Mouse (Mus musculus): ENCODE results near the gene Npnt.

Npnt gene

DNA sequence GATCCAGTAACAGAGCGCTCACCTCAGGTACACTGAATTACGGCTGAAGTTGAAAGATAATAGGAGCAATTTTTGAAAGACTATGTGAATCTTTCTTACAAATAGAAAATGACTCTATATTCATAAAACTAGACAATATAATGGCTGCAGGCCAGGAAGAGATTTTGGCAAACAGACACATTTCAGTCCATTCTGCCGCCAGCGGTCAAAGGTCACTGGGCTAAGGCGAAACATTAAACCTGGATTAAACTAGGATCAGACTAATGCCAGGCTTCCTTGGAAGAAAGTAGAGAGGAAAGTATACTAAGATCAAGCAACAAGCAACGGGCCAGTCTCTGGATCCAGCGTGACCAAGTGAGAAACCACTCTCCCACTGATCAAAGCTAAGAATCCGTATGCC lies 11.1 kb downstream of the Npnt start:
- no peak for DNase-seq (ENCODE audit: low read depth)

DNA sequence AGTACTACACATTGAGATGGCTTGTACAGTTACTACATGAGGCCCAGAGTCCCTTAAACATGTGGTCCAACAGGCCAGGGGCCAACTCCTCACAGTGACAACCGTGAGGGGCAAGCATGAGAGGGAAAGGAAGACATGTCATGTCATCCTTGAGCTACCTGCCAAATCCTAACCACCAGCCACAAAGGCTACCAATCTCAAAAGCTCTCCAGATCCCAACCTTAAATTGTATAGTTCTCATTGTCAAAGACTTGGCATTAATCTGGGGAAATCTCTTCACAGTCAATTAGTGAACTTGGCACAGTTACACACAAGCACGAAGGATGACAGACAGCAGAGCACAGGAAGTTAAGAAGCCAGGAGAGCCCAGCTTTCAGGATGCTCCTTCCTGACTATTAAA lies 15.4 kb downstream of the Npnt start:
- no peak for DNase-seq (ENCODE audit: low read depth)

DNA sequence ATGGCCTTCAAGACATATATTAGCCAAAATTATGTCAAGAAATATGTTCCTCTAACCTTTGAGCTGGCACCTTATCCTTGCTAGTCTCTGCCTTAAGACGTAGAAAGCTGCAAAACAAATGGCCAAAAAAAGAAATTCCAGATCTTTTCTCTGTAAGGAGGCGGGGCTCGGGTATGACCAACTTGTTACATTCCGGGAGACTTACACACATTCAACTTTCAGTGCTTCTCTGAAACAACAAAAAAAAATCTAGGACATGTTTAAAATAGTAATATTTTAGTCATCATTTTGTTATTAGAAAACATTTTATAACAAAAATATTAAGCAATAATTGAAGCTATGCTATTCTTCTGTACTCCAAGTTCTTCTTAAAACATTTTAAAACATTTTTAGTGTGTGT lies 18.6 kb downstream of the Npnt start:
- no peak for DNase-seq (ENCODE audit: low read depth)

DNA sequence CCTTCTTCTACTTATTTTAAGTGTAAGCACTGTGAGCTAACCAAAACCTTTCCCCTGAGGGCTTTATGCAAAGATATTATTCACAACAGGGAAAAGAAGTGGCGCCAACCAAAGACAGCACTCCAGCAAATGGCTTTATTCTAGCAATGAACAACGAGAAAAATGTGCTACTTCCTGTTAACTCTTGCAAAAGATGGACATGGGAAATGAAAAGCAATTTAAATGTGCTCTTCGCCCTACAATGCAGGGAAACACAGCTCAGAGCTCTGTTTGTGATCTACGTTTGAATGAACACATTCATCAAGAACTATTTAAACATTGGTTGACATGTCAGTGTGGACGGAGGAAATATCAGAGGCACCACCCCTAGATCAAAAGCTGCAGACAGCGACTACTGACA lies 20.2 kb downstream of the Npnt start:
- no peak for DNase-seq (ENCODE audit: low read depth)

DNA sequence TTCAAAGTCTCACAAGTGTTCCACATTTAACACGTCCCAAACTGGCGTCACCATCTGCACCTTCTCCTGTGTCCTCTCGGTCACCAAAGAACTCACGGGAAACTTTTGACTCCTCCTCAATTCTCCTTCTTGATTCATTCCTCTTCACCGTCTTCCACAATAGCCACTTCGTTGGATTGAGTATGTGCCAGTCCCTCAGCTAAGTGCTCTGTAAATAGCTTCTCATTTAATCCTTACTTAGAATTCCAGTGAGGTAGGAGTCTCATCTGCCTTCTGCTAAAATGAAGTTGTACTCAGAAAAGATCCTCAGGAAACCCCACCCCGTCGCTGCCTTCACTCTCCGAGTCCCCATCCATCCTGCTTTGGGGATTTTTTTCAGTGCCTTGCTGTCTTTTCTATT lies 21.9 kb downstream of the Npnt start:
- DNase-seq (ENCODE audit: low read depth), result no peak

DNA sequence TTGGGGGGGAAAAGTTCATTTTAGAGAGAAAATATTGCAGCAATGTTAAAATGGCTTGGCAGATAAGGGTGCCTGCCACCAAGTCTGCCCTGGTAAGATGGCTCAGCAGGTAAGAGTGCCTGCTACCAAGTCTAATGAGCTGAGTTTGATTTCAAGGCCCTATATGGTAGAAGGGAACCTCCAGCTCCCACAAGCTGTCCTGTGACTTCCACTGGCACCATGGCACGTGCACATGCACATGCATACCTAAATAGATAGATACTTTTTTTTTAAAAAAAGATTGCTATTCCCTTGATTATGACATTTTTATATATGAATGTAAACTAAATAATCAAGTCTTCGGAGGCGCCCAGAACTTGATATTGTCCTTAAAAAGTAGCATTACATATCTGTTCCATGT lies 30.3 kb downstream of the Npnt start:
- no peak for DNase-seq (ENCODE audit: low read depth)

DNA sequence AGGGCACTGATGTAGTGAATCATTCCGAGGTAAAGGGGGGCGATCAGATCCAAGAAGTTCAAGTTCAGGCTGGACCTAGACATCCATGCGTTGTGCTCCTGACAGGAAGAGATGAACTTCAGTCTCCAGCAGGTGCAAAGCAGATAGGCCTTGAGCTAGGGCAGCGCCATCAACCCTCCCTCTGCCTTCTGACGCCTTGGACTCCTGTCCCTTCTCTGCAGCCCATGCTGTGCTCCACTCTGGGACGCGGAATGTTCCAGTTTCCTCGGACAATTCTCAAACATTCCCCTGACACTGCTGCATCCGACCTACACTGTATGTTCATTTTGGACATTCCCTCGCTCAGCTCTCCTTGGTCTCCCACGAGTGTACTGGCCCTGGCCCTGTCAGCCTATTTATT lies 30.9 kb downstream of the Npnt start:
- no peak for DNase-seq (ENCODE audit: low read depth)

DNA sequence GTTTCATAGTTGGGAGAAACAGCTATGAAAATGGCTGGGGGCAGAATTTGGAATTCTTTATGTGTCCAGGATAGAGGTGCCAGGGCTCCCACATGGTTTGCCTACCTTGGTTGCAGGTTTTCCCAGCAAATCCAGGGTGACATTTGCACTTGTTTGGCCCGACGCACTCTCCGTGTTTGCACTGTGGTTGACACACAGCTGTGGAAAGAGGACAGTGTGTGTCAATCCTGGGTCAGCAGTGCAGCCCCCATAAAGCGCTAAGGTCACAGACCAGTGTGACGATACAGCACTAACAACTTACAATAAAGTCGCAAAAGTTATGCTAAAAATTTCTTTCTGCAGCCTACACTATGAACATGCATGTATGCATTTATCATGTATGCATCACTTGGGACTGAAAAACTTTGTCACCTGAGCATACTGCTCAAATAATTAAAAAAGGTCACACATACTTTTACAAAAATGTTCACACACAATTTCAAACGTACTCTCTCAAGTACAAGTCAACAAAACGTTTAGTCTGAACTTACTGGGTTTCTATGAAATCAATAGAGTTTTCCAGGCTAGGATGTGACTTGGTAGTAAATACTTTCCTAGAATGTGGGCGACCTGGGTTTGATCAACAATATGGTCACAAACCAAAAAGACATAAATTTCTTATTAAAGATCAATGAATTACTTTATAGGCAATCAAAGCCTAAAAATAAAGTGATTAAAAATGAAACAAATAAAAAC lies 32.6 kb downstream of the Npnt start:
- DNase-seq (ENCODE audit: low read depth), result no peak

DNA sequence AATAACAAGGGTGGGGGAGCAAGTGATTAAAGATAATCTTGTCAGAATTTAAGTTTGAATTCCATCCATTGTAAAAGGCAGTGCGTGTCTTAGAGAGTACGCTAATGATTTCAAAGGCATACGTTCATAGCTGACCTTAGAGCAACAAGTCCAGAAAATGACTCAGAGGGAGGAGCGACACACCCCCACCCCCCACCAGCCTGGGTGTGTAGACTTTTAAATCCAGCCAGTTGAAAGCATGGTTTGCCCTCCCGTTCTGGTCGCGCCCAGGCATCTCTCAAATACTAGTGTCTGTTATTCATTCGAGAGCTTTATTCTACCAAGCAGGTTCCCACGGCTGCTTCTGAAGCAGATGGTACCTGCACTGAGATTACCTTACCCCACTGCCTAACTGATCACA lies 34.4 kb downstream of the Npnt start:
- DNase-seq (ENCODE audit: low read depth), result no peak

DNA sequence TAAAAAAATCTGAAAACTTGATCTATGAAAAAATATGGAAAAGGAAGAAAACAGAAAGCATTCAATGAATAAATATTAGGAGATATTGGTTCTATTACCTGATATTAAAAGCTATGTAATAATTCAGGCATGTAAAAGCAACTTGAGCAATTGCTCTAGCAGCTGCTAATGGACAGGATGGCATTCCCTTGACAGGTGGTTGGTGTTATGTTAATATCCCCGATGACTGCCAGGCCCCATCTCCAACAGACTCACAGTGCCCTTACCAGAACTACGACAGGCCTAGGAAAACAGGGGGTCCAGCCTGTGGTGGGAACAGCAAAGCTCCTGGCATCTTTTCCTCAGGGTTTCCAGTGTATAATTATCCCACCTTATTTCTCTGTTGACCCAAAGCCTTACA lies 37.7 kb downstream of the Npnt start:
- no peak for DNase-seq (ENCODE audit: low read depth)

DNA sequence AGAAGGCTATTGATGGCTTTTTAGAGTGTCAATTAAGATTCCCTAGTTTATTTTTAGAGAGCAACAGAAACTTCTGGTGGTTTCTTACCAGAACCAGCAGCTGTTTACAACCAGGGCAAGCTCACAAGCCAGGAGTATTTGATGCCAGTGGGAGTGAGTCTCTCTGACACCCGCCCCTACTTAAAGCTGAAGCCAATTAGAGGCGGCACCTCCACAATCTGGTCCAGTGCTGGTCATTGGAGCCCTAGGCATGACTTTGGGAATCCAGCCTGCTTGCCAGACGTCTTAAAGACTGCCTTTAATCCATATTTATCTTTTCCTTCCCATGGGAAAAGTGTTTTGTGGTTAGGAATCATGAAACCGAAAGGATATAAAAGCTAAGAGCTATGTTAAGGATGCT lies 38.4 kb downstream of the Npnt start:
- no peak for DNase-seq (ENCODE audit: low read depth)

DNA sequence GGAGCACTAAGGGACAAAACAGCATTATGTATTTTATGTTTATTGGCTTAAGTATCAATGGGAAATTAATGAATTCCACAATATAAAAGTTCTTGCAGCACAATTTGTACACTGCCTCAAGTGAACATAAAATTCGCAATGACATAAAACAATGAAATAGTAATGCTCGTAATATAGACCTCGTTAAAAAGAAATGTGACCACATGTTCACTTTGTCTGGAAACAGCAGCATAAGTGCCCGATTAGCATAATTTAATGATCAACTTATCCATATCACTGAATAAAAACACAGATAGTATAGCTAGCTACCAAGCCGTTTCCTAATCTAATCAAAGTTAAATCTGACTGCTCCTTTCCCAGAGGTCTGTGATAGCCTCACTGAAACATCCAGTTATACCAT lies 39.4 kb downstream of the Npnt start:
- DNase-seq (ENCODE audit: low read depth), result no peak

DNA sequence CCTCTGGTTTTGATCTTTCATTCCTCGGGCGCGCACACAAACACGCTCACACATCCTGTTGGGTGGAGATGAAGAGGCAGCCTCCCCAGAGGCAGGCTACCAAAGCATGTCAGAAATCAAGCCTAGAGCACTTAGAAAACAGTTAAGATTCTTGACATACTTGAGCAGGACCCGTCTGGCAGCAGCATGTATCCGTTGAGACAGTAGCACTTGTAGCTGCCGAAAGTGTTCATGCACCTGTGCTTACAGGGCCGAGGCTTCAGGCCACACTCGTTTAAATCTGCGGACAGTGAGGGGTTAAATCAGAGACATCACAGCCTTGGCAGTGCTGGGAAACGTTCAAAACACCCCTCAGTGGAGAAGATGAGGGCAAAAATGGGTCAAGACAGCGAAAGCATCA lies 40.4 kb downstream of the Npnt start:
- no peak for DNase-seq (ENCODE audit: low read depth)

DNA sequence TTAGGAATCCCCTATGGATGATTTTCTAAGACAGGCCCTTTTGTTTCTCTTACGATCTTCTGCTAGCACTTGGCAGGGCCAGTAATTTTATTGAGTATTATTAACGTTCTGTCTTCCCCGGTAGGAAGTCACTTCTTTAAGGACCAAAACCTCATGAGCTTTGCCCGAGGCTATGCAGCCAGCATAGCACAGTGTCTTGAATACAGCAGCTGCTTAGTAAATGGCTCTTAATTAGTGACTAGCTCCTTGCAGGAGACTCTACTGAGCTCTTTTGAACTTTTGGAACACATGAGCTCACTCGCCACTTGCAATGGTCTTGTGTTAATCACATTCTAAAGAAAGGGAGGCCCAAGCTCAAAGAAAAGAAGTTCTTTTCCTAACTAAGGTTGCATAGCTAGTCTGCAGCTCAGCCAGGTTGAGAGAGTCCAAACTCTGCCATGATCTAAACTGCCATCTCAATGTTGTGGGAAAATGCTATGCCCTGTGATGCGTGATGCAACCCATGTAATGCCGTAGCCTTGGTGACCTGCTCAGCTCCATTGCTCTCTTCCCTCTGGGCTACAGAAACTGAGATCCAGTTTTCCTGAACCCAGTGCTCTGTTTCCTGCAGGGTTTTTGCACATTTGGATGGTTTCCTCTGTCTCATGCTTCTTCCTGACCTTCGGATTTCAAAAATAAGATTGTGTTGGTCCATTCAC lies 42.4 kb downstream of the Npnt start:
- no peak for DNase-seq (ENCODE audit: low read depth)

DNA sequence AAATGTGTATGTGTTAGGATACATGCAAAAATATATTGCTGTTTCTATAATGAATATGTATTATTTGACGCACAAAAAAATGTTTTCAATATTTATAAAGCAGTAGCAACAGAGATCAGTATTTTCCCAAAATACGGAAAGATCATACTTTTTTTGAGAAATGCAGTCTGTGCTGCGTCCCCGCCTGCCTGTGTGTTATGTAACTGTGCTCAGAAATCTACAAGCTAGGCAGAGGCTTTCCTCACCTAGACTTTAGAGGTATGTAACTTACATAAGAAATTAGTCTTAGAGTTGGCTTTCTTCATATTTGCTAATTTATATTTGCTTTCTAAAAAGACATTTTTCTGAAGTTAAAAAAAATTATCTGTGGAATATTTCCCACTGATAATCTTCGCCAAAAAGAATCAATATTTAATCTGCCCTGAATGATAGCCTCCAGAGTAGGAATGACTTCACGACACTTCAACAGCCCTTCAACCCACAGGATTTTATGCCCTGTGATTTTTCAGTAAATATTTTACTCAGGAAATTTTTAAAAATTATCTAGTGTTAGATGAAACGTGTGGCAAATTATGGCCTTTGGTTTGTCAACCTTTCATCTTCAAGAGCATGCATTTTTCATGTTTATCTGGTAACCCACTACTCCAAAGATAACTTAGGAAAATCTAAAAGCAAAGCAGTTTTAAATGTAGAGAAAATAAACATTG lies 44.7 kb downstream of the Npnt start:
- no peak for DNase-seq (ENCODE audit: low read depth)

DNA sequence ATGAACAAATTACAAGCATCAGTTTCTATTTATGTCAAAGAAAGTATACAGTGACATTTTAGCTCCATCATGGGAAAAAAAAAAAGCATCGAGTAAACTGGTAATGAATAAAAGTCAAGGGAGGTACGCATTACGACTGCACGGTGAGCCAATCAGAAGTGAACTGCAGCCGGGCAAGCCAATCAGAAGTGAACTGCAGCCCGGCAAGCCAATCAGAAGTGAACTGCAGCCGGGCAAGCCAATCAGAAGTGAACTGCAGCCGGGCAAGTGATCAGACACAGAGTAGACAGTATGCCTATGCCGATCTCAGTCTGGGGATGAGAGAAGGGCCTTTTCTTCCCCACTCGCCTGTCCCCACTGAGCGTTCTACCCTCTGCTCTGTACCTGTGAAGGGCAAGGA lies 46.7 kb downstream of the Npnt start:
- no peak for DNase-seq (ENCODE audit: low read depth)

DNA sequence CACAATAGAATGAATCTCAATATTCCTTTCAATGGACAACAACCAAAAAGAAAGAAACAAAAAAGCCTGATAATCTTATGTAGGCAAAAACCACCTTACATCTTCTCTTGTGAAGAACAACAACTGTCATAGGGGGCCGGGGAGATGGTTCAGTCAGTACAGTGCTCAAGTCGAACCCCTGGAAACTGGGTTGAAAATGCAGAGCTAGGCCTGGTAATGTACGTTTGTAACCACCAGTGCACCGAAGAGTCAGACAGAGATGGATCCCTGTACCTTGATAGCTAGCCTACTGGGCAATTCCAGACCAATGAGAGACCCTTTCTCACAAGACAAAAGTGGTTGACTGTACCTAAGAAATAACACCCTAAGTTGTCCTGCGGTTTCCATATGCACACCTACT lies 47.2 kb downstream of the Npnt start:
- DNase-seq (ENCODE audit: low read depth), result no peak

DNA sequence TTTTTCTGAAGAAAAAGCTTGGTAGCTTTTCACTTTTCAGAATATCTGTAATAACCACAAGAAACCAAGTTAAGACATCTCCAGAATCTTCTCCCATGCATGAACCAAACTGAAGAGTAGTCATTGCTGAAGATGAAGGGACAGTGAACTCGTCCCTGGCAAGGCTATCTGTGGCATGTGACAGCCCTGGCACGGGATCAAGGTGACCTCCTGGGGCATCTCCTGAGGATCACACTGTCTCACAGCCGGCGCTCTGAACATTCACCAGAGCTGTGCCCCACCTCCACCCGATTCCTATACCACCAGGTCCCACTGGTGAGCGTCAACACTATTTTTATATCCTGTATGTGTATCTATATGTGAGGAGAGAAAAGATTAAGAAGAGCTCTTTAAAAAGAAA lies 47.9 kb downstream of the Npnt start:
- no peak for DNase-seq (ENCODE audit: low read depth)

DNA sequence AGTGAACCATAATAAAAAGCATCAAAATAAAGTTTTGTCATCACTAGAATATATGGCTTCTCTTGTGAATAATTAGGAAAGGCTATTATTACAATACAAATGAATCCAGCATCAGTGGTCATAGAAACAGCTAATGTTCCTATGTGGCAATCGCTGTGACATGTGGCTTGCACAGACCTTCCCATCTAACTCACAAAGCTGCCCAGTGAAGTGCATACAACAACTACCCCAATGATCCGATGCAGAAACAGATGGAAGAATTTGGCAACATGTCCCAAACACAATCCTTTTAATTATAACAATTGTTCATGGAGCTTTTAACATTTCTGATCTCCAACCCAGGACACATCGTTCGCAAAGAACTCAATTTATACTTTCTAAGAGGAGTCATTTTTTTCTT lies 52.2 kb downstream of the Npnt start:
- DNase-seq (ENCODE audit: low read depth), result no peak

DNA sequence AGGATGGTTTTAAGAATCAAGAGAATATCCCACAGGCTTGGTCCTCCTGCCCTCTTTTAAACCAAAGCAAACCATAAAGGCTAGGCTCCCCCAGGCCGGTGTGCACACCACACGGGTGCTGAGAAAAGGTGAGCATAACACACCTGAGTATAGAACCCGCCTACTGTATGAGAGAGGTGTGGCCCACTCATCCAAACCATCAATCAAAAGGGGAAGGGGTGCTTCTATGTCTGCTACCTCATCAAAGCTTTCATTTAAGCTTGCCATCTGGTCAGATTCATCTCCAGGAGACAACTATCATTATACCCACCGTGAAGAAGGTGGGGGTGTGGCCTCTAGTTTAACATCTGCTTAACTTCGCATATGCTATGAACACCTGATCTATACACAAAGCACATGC lies 52.7 kb downstream of the Npnt start:
- DNase-seq (ENCODE audit: low read depth), result no peak

DNA sequence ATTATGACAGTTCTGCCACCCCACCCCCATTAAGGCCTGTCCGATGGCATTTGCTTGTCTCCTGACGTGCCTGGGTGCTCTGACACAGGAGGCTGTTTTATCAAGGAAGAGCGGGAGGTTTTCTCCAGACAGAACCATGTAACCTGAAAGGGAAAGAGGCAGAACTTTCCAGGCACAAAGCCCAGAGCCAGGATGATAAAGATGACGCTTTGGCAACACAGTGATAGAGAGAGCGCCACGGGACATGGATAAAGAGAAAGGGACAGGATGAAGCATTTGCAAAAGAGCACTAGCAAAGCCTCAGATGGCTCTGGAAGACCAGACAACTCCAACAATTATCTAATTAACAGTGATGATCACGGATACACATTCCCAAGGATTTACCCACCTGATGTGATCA lies 56.0 kb downstream of the Npnt start:
- DNase-seq (ENCODE audit: low read depth), result no peak

DNA sequence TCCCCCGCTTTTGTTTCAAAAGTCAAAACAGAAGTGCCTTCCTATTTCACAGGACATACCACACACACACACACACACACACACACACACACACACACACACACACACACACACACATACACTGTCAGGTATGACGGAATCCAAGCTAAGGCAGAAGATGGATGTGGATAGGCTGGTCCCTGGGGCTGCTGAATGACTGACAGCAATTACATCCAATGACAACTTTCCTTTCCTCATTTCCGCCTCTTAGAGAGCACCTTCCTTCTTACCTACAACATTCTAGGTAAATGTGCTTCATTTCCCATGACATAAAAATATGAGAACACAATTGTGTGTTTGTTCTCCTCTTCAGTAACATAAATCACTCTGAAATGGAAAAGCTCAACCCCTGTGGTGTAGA lies 56.4 kb downstream of the Npnt start:
- DNase-seq (ENCODE audit: low read depth), result no peak

DNA sequence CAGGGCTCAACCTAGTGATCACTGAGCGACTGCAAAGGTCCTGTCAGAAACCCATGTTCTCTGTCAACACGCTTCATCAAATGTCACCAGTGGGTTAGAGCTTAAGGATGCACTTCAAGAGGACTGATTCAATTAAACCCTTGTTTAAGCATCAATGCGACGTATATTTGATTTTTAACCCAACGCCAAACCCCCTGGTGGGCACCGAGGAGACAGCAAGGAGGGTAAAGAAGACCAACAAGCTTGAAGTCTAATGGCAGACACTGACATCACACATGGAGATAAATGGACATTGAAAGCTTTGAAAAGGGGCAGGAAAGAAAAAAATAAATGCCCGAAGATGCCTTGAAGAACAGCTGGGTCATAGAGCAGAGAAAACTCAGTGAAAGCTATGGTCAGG lies 57.0 kb downstream of the Npnt start:
- no peak for DNase-seq (ENCODE audit: low read depth)

DNA sequence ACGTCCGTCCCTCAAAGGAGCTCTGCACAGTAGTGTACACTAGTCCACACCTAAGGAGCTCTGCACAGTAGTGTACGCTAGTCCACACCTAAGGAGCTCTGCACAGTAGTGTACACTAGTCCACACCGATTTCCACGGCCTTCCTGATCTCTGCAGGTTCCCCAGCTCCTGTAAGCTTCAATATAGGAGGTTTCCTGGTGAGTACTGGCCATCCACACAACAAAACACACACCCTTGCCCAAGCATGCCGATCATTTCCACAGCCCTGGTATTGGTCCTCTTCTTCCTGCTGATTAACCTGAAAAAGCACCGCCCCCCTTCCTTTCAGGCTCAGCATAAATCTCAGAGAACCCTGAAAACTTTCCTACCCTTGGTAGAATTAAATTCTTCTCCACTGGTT lies 57.6 kb downstream of the Npnt start:
- DNase-seq (ENCODE audit: low read depth), result no peak

Data from c-Kit-positive CD71-positive TER-119-negative erythroid progenitor cells, embryonic 14.5 days (primary cell).